Mouse (Mus musculus) hindbrain, embryonic 13.5 days (tissue): ENCODE data around the gene Cyth3. TPM values are rescaled to one million over a fixed set of nuclear protein-coding genes. Genes with fewer than 3 reads are reported as not detected.

ENCODE experiments used
- ATAC-seq: fragments of 200-750 bp; cut with Nextera tagmentation; 2 replicates; pipeline ENCODE4 v1.8.0; 2017; ENCODE audit warnings: moderate TSS enrichment; ENCODE audit not compliant: low FRiP score
- H3K27ac ChIP-seq: fragments of 300-500 bp; sonication (generic); 2 replicates; pipeline ENCODE4 v1.5.1; 2015; ENCODE audit warnings: inconsistent platforms, mild to moderate bottlenecking, moderate library complexity
- H3K27me3 ChIP-seq: fragments of 300-500 bp; sonication (generic); 2 replicates; pipeline ENCODE4 v1.6.1; 2015; ENCODE audit warnings: mild to moderate bottlenecking, inconsistent platforms
- H3K36me3 ChIP-seq: fragments of 300-500 bp; sonication (generic); 2 replicates; pipeline ENCODE4 v1.6.1; 2015; ENCODE audit warnings: mild to moderate bottlenecking, inconsistent platforms
- H3K4me1 ChIP-seq: fragments of 300-500 bp; sonication (generic); replicated peaks from 2 replicates; pipeline ENCODE4 v1.6.1; 2015; ENCODE audit warnings: inconsistent platforms
- H3K4me2 ChIP-seq: fragments of 300-500 bp; sonication (generic); 2 replicates; pipeline ENCODE4 v1.6.1; 2015; ENCODE audit warnings: inconsistent platforms, mild to moderate bottlenecking, moderate library complexity
- H3K4me3 ChIP-seq: fragments of 300-500 bp; sonication (generic); 2 replicates; pipeline ENCODE4 v1.5.1; 2015; ENCODE audit warnings: mild to moderate bottlenecking, inconsistent platforms
- H3K9ac ChIP-seq: fragments of 300-500 bp; sonication (generic); 2 replicates; pipeline ENCODE4 v1.6.1; 2015; ENCODE audit warnings: mild to moderate bottlenecking, inconsistent platforms
- H3K9me3 ChIP-seq: fragments of 300-500 bp; sonication (generic); 2 replicates; pipeline ENCODE4 v1.6.1; 2016; ENCODE audit warnings: inconsistent platforms
- WGBS: fragments of 180-500 bp; shearing (Covaris S2); methylation state at CpG from one replicate; pipeline ENCODE4 v1.1.7; 2015; 5-methylcytosine and 5-hydroxymethylcytosine counted together
- polyA plus RNA-seq: library from polyadenylated mRNA; unstranded; fragments of >200 nt; fragmentation: Nextera tagmentation; extraction: Ambion mirVana; gene quantifications from 2 replicates; pipeline ENCODE4 v1.2.1, GENCODE M21; 2015

Gene Cyth3
- 34.2 and 37.9 TPM in 2 replicates for polyA plus RNA-seq

DNA sequence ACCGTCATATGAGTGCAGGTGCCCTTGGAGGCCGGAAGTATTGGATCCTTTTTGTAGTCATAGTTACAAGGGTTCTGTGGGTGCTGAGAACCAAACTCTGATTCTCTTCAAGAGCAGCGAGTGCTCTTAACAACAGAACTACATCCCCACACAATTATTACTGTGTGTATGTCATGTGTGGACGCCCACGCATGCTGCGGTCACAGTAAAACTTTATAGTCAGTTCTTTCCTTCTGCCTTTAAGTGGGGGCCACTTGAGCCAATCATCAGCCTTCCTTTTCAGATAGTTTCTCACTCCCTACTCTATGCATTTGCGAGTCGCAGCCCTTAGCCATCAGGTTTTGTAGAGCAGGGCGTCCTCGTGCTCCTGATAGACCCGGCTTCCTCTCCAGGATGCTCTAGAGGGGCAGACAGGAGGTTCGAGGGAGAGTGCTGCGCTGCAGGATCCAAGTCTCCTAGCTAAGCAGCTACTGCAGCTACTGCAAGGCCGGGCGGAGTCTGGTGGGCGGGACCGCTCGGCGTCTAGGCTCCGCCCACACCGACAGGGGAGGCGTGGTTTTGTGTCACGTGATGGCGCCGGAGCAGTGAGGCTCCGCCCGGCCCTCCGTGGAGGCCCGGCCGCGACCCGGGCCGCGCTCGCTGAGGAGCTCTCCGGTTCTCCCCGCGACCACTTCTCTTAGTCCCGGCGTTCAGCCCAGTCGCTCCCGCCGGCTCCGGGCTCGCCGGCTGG is at the start of gene Cyth3:
Gene Cyth3 (plus strand): TSS at position 555 of the 730 bp plus-strand sequence.
- Histone ChIP-seq H3K27ac (peak within 1 kb of the TSS; percentile 83), H3K4me2 (peak within 1 kb of the TSS; percentile 82), H3K36me3 (no peaks in the 10 kb centered on the region), H3K4me3 (peak within 1 kb of the TSS; percentile 73), H3K9ac (peak within 1 kb of the TSS; percentile 83), H3K9me3 (no peaks in the 10 kb centered on the region), H3K27me3 (no peaks in the 10 kb centered on the region), H3K4me1 (peaks cover 46% of the 10 kb centered on the region)
- peak; percentile 92 for ATAC-seq
- 8% methylated on average over 46 of the region's 46 CpGs for WGBS

DNA sequence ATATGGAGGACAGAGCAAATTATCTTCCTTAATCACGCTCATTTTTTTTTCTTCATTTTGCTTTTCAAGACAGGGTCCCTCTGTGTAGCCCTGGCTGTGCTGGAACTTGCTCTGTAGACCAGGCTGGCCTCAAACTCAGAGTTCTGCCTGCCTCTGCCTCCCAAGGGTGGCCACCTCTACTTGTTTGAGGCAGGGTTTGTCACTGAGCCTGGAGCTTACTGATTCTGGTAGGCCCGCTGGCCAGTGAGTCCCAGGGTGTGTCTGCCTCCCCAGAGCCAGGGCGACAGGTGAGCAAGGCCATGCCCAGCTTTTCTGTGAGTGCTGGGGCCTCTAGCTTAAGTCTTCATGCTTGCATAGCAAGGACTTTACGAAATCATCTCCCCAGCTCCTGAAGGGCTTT is 49.2 kb upstream of the Cyth3 start:
- Histone ChIP-seq H3K27ac (no peak overlapping the region), H3K27me3 (no peaks in the 10 kb centered on the region), H3K36me3 (no peaks in the 10 kb centered on the region), H3K4me3 (no peak overlapping the region), H3K9ac (no peak overlapping the region), H3K4me1 (no peaks in the 10 kb centered on the region), H3K4me2 (no peak overlapping the region), H3K9me3 (no peaks in the 10 kb centered on the region)
- WGBS, result 92% methylated on average over 4 of the region's 4 CpGs
- no peak for ATAC-seq

GRCm38 (mm10) chr5:143574261-143575178 is 47.7 kb upstream of the Cyth3 start:
- no peaks in the 10 kb centered on the region for H3K9me3 ChIP-seq
- no peak overlapping the region for H3K4me2 ChIP-seq
- 87% methylated on average over 19 of the region's 19 CpGs for WGBS
- ATAC-seq, result no peak
- H3K27ac ChIP-seq, result no peak overlapping the region
- H3K36me3 ChIP-seq, result no peaks in the 10 kb centered on the region
- H3K4me1 ChIP-seq, result no peaks in the 10 kb centered on the region
- H3K27me3 ChIP-seq, result no peaks in the 10 kb centered on the region
- no peak overlapping the region for H3K4me3 ChIP-seq
- H3K9ac ChIP-seq, result no peak overlapping the region

DNA sequence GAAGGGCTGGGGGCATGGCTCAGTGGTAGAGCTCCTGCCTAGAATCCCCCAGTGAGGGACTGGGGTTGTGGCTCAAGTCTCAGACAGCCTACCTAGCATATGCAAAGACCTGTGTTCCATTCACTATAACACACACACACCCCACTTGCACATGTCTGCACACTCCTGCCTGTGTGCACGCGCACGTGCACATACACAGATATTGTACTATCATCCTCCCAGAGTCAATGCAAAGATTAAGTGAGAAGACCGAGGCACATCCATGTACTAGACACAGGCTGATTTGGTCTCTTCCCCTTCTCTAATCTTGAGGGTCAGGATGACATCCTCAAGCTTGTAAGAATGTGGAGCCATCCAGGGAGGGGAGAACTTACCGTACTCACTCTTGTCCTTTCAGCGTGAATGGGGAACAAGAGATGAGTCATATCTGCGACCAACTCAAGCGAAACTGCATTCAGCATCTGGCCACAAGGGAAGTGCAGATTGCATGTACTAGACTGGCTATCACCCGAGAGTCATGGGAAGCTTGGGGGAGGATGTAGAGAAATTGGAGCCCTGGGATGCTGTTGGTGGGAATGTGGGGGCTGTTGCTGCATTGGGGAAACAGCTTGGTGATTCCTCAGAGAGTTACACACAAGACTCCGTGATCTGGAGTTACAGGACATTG is 42.6 kb upstream of the Cyth3 start:
- no peak overlapping the region for H3K9ac ChIP-seq
- H3K36me3 ChIP-seq, result no peaks in the 10 kb centered on the region
- H3K4me1 ChIP-seq, result no peaks in the 10 kb centered on the region
- H3K27me3 ChIP-seq, result no peaks in the 10 kb centered on the region
- H3K27ac ChIP-seq, result no peak overlapping the region
- H3K4me2 ChIP-seq, result no peak overlapping the region
- no peak for ATAC-seq
- WGBS, result 88% methylated on average over 10 of the region's 10 CpGs
- no peak overlapping the region for H3K4me3 ChIP-seq
- no peaks in the 10 kb centered on the region for H3K9me3 ChIP-seq

DNA sequence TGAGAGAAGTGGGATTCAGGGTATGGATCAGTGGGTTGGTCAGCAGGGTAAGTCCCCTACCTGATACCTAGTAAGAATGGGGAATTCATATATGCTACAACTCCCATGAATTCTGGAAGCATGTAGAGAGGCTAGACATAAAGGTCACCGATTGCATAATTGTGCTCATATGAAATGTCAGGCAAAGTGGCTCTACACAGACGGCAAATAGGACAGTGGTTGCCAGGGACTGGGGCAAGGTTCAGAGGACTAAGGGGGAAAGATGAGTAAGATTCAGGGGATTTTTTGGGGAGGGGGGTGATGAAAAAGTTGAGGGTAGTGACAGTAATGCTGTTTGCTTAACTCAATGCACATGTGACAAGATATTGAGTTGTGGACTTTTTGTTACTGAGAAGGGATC is 41.3 kb upstream of the Cyth3 start:
- ATAC-seq, result no peak
- Histone ChIP-seq H3K4me2 (no peak overlapping the region), H3K4me1 (no peaks in the 10 kb centered on the region), H3K9ac (no peak overlapping the region), H3K4me3 (no peak overlapping the region), H3K36me3 (no peaks in the 10 kb centered on the region), H3K9me3 (no peaks in the 10 kb centered on the region), H3K27me3 (no peaks in the 10 kb centered on the region), H3K27ac (no peak overlapping the region)
- 86% methylated on average over 2 of the region's 2 CpGs for WGBS

DNA sequence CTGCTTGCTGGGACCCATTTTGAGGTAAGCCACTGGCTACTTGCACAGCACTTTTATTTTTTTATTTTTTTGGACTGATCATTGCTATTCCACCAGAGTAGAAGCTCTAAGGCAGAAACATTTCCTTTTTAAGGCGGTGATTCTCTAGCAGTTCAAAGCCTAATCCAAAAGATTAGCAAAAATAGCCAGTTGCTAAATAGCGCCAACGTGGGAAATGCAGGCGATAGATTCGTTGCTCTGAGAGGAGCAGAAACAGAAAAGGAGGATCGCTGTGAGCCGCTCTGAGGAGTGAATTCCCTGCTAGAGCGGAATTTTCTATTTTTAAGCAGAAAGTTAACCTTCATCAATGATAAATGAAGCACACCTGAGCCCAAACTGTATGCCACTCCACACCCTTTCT is 40.4 kb upstream of the Cyth3 start:
- Histone ChIP-seq H3K9ac (no peak overlapping the region), H3K4me3 (no peak overlapping the region), H3K36me3 (no peaks in the 10 kb centered on the region), H3K27me3 (no peaks in the 10 kb centered on the region), H3K4me1 (no peaks in the 10 kb centered on the region), H3K27ac (no peak overlapping the region), H3K9me3 (no peaks in the 10 kb centered on the region), H3K4me2 (no peak overlapping the region)
- ATAC-seq, result no peak
- 89% methylated on average over 8 of the region's 8 CpGs for WGBS

- no peak overlapping the region for H3K4me2 ChIP-seq
- H3K27me3 ChIP-seq, result no peaks in the 10 kb centered on the region
- H3K9me3 ChIP-seq, result no peaks in the 10 kb centered on the region
- no peaks in the 10 kb centered on the region for H3K4me1 ChIP-seq
- no peak overlapping the region for H3K4me3 ChIP-seq
- no peak for ATAC-seq
- H3K36me3 ChIP-seq, result no peaks in the 10 kb centered on the region
- H3K9ac ChIP-seq, result no peak overlapping the region
- 96% methylated on average over 10 of the region's 10 CpGs for WGBS
- no peak overlapping the region for H3K27ac ChIP-seq
These were observed 39.2 kb upstream of the Cyth3 start for GRCm38 (mm10) chr5:143583081-143583480.

DNA sequence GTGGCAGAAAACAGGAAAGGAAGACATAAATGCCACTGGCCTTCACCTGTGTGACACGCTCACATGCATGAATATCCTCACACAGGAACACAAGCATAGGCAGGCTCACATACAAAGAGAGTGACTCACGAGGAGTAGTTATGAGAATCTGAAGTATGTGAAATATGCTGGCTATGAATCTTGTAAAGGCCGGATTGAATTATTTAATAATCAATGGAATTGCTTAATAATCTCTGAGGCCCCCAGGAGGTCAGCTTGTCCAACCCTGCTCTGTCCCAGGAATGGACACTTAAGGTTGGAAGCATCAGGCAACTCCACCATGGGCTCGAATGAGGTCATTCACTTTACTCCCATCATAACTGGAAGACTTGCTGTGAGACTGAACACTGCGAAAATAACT is 37.3 kb upstream of the Cyth3 start:
- H3K27me3 ChIP-seq, result no peaks in the 10 kb centered on the region
- H3K27ac ChIP-seq, result no peak overlapping the region
- no peak overlapping the region for H3K9ac ChIP-seq
- 90% methylated on average over 5 of the region's 5 CpGs for WGBS
- no peak overlapping the region for H3K4me2 ChIP-seq
- no peaks in the 10 kb centered on the region for H3K4me1 ChIP-seq
- H3K4me3 ChIP-seq, result no peak overlapping the region
- no peak for ATAC-seq
- no peaks in the 10 kb centered on the region for H3K36me3 ChIP-seq
- H3K9me3 ChIP-seq, result no peaks in the 10 kb centered on the region

DNA sequence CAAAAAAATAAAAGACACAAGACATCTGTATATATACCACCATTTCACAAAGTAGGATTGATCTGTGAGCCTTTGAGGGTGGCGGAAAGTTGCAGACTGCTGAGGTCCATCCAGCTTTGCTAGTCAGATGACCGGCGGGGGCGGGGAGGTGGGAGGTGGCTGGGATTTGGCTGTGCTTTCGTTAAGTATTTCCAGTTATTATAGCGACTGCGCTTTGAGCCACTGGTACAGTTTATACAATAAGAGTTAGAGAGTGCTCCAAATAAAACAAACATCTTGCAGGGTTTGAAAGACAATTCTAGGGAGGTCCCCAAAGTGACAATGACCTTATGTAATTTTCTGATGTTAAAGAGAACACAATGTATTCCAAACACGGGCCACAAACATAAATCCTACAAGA is 35.9 kb upstream of the Cyth3 start:
- 91% methylated on average over 8 of the region's 8 CpGs for whole genome bisulfite sequencing
- no peak for ATAC-seq
- H3K27ac ChIP-seq, result no peak overlapping the region

GRCm38 (mm10) chr5:143589108-143589507 is 33.1 kb upstream of the Cyth3 start:
- Histone ChIP-seq H3K9ac (no peak overlapping the region), H3K9me3 (no peaks in the 10 kb centered on the region), H3K4me2 (no peak overlapping the region), H3K4me3 (no peak overlapping the region), H3K36me3 (no peaks in the 10 kb centered on the region), H3K27ac (no peak overlapping the region), H3K27me3 (no peaks in the 10 kb centered on the region), H3K4me1 (no peaks in the 10 kb centered on the region)
- no peak for ATAC-seq
- WGBS, result 47% methylated on average over 17 of the region's 17 CpGs

More for the DNA sequence above, 35.9 kb upstream of the Cyth3 start:
- Histone ChIP-seq H3K27me3 (no peaks in the 10 kb centered on the region), H3K9me3 (no peaks in the 10 kb centered on the region), H3K4me2 (no peak overlapping the region), H3K4me3 (no peak overlapping the region), H3K36me3 (no peaks in the 10 kb centered on the region), H3K4me1 (no peaks in the 10 kb centered on the region), H3K9ac (no peak overlapping the region)

DNA sequence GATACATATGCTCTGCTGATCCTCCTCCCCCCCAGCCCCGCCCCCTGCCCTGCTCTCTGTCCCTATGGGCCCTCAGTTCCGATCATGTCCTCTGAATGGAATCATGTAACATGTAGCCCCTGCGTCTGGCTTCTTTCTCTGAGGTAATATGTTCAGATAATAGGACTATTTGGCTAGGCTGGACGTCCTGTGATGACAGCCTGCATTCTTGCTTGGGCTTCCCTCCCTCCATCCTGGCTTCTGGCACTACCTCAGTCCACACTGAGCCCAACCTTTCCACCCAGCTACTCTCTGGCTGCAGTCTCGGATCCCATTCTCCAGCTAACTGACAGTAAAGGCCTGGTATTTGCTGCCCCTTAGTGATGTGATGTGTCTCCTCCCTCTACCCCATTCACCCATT is 29.3 kb upstream of the Cyth3 start:
- WGBS, result 70% methylated on average over 5 of the region's 5 CpGs
- H3K4me3 ChIP-seq, result no peak overlapping the region
- ATAC-seq, result no peak
- H3K9me3 ChIP-seq, result no peaks in the 10 kb centered on the region
- no peak overlapping the region for H3K9ac ChIP-seq
- no peak overlapping the region for H3K27ac ChIP-seq
- no peaks in the 10 kb centered on the region for H3K27me3 ChIP-seq
- no peaks in the 10 kb centered on the region for H3K36me3 ChIP-seq
- H3K4me1 ChIP-seq, result no peaks in the 10 kb centered on the region
- H3K4me2 ChIP-seq, result no peak overlapping the region

DNA sequence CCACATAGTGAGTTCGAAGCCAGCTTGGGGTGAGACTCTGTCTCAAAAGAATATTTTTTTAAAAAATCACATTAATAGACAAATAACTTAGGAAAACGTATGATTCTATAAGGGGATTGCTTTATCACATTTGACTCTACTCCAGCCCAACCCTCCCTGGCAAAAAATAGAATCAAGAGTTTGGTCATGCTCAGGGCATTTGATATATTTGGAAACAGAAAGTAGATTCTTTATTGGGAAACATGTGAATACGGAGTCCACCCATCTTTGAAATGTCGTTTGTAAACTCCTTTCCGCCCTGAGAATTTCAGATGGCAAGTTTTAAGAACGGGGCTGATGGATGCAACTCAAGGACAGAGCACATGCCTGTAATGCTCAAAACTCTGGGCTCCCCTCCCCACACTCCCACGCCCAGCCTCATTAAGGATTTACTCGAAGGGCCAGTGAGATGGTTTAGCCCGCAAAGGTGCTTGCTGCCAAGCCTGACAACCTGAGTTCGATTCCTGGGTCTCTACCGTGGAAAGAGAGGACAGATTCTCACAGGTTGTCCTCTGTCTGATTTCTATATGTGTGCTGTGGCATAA is 28.6 kb upstream of the Cyth3 start:
- Histone ChIP-seq H3K4me1 (no peaks in the 10 kb centered on the region), H3K4me2 (no peak overlapping the region), H3K4me3 (no peak overlapping the region), H3K9ac (no peak overlapping the region), H3K9me3 (no peaks in the 10 kb centered on the region), H3K27me3 (no peaks in the 10 kb centered on the region), H3K36me3 (no peaks in the 10 kb centered on the region), H3K27ac (no peak overlapping the region)
- WGBS, result 92% methylated on average over 11 of the region's 11 CpGs
- no peak for ATAC-seq
